Mouse (Mus musculus) neural tube, embryonic 10.5 days (tissue): ENCODE measurements around the gene Nvl.
A peak's percentile ranks its signal among the peaks of the same experiment; 100 is the strongest.

Experiments used
- DNase-seq: peaks from one replicate; pipeline ENCODE4 v3.0.0-alpha.2; 2017; ENCODE audit warnings: low spot score; ENCODE audit errors: extremely low spot score

Gene Nvl

GRCm38 (mm10) chr1:181143950-181144836 is at the start of gene Nvl, which contains the start of gene Cnih4:
Gene Nvl, minus strand, starts transcription at chr1:181144204.
Gene Cnih4, plus strand, starts transcription at chr1:181144693.
- peak; percentile 95 for DNase-seq

DNA sequence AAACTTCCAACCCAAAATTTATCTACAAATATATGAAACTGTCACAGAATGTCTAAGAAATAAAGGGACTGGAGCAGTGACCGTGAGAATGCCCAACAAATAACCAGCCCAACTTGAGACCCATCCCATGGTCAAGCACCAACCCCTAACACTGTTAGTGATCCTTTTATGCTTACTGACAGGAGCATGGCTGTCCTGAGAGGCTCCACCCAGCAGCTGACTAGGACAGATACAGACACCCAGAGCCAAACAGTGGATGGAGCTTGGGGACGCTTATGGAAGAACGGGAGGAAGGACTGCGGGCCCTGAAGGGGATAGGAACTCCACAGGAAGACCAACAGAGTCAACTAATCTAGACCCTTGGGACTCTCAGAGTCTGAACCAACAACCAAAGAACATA is 44.9 kb upstream of the Nvl start:
- DNase-seq, result no peak

DNA sequence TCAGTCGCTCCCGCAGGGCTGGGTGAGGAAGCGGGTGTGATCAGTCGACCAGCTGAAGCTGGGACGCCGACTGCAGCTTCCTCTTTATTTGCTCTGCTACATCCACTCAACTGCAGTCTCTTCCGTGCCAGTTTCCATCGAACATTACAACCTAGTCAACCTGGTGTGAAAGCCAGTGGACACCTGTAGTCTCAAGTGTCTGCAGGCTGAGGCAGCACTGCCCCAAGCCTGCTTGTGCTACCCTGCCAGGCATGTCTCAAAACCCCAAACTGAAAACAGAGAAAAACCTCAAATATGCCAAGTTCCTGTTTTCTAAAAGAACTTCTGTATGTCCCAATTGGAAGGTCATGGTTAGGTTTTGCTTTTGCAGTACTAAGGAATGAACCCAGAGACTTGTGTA is 26.2 kb upstream of the Nvl start:
- no peak for DNase-seq

DNA sequence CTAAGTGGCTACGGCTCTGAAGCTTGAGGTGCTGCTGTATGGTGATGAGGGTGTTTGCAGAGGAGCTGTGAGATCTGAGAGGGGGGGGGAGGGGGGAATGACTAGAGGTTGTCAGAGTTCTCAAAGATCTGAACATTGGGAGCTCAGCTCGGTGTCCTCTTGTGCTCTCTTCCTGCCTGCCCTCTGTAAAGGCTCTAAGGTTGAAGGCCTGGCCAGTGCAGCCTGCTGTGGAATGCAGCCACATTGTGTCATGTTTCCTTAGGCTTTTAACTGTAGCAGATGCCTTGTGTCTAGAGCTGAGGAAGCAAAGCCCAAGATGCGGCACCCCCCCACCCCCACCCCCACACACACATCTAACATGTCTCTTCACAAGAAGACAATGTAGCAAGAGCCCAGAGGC is 24.4 kb upstream of the Nvl start:
- DNase-seq, result no peak

DNA sequence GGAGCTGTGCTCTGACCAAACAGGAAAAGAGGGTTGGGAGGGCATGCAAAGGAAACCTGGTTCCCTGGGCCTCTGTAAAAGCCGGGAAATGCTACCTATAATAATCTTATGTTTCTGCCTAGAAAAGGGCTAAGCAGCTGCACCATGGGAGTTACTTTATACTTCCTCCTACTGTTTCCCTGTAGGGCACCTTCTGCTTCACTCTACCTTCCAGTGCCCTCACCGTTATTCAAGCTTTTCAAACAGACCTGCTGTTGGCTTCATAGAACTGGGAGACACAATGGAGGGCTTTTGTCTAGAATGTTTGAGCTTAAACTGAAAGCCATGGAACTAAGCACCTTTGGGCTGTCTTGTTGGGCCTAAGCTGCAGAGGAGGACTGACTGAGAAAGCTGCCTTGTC is 23.8 kb upstream of the Nvl start:
- no peak for DNase-seq

GRCm38 (mm10) chr1:181151541-181151940 is 7.5 kb upstream of the Nvl start:
- DNase-seq, result no peak

DNA sequence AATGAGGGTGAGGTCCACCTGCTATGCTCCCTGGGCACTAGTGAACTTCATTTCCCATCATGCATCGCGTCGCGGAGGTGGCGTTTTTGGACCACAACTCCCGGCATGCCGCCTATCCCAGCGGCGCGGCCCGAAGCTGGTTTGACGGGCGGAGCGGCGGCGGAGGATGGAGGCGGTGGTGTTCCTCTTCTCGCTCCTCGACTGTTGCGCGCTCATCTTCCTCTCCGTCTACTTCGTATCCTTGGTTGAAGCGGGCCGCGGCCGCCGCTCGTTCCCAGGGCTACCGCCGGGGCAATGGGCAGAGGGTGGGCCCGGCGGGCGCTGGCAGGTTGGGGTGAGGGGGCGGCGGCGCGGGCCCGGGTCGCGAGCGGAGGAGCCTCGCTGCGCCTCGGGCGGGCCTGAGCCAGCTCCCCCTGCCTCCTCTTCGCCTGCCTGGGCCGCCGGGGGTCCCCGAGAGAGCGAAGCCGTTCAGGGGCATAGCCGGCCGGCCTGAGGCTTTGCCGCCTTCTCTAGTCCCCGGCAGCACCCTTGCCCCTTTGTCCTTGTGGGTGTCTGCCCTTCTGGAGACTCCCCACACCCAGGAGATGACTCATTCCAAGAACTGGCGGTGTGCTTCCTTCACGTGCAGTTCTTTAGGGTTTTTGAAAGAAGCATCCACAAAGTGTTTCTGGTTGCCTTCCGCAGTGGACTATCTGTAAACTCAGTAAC is 7.0 kb upstream of the Nvl start:
- DNase-seq, result peak; percentile 89

DNA sequence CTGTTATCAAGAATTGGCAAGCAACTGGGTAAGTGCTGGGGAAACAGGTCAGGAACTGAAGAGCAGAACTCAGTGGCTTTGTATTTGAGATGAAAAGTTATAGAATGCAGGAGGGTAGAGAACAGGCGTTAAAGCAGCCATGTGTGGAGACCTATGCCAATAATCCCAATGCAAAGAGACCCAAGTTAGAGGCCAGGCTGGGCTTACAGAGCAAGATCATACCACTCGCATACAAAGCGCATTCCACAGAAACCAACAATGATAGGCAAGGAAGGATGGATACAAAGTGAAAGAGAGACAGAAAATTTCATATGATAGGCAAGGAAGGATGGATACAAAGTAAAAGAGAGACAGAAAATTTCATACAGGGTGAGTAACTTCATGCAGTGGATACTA is 6.4 kb upstream of the Nvl start:
- no peak for DNase-seq

GRCm38 (mm10) chr1:181149373-181150017 is 5.5 kb upstream of the Nvl start:
- no peak for DNase-seq

- DNase-seq, result no peak
Measured at GRCm38 (mm10) chr1:181148540-181148939, 4.5 kb upstream of the Nvl start.

- no peak for DNase-seq
Measured at GRCm38 (mm10) chr1:181146187-181146586, 2.2 kb upstream of the Nvl start.

DNA sequence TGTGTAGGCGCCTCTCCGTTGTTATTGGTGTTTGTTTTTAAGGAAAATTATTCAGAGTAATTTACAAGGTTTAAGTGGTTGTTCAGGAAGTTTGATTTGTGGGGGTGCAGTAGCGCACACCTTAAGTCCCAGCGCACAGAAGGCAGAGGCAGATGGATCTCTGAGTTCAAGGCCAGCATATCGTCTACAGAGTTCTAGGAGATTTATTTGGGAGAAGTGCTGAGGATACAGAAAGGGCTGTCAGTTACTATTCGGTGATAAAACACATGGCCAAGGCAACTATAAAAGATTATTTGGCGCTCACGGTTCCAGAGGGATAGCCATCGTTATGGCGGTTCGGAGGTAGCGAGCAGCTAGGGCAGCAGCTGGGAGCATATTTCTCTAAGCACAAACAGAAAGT is 962 bp upstream of the Nvl start:
- DNase-seq, result no peak

DNA sequence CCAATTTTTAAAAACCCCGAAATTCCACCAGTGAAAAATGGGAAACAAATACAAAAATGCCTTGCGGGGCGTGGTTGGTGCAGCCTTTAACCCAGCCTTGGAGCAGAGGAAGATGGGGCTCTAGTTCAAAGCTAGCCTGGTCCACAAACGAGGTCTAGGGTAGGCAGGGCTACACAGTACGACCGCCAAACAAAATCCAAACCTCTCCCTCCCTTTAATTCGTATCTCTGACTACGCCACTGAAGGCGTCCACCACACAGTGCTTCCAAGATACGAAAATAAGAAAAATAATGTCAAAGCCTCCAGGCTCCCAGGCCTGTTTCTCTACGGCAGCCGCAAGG is 425 bp downstream of the Nvl start:
- DNase-seq, result no peak

DNA sequence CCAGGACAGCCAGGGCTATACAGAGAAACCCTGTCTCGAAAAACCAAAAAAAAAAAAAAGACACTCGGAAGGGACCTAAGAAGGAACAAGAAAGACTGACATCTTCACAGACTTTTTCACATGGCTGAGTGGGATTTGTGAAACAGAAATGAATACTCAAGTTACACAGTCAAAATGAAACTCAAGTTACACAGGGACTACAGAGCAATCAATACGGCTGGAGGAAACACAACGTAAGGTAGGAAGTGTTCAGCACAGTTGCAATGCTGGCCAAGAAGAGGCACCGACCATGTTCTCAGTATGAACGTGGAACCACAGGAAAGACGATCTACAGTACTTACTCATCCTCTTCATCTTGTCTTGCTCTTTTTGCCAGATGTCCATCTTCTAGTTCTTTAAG is 5.3 kb downstream of the Nvl start:
- DNase-seq, result no peak

- DNase-seq, result no peak
Measured at GRCm38 (mm10) chr1:181131915-181132314, 12.1 kb downstream of the Nvl start.

DNA sequence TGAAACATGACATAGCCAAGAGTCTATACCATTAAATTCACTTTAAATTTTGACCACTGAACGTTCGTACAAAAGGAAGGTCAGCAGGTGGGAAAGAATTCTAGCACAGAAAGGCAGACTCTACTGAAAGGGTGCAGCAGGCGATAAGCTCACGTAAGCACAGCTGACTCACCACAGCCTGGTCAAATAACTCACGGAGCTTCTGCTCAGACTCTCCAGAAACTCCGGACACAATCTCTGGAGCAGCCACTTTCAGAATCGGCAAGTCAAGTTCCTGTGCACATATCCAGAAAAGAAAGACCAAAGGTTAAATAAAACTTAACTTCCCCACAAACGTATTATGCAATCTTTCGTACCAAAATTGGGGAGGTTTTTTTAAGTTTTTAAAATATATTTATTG is 17.2 kb downstream of the Nvl start:
- DNase-seq, result no peak

GRCm38 (mm10) chr1:181125916-181126315 is 18.1 kb downstream of the Nvl start:
- no peak for DNase-seq

DNA sequence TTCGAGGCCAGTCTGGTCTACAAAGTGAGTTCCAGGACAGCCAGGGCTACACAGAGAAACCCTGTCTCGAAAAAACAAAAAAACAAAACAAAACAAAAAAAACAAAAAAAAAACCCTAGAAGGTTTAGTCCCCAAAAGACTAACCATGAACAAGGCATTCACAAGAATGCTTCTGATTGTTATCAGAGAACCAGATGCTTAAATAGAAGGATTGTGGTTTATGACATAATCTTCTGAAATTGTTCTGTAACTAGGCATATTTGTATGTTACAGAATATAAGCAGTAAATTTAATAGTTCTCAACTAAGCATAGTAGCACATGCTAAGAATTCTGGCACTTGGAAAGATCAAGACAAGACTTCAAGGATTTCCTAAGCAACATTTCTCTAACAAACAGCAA is 19.9 kb downstream of the Nvl start:
- no peak for DNase-seq

GRCm38 (mm10) chr1:181117112-181117511 is 26.9 kb downstream of the Nvl start:
- DNase-seq, result no peak

- no peak for DNase-seq
Measured at GRCm38 (mm10) chr1:181090048-181090447, 54.0 kb downstream of the Nvl start.

- no peak for DNase-seq
Measured at GRCm38 (mm10) chr1:181084021-181084420, 60.0 kb downstream of the Nvl start.

- no peak for DNase-seq
Measured at GRCm38 (mm10) chr1:181073075-181073474, 70.9 kb downstream of the Nvl start.
